Mouse (Mus musculus): ENCODE data around the gene Cdc20b. TPM values are rescaled to one million over a fixed set of nuclear protein-coding genes. Genes with fewer than 3 reads are reported as not detected.

Gene Cdc20b
- polyA plus RNA-seq, 1 experiment: not detected

- 86% methylated on average over 1 of the region's 1 CpGs for WGBS
- Histone ChIP-seq H3K4me1 (ENCODE audit: control insufficient read depth, insufficient read depth, low read length) (no peaks in the 10 kb centered on the region), H3K4me3 (replicated peaks; ENCODE audit: control insufficient read depth, low read depth, low read length) (no peak overlapping the region), H3K27ac (ENCODE audit: control insufficient read depth, insufficient read depth, low read depth, low read length, poor library complexity) (no peak overlapping the region)
- TF ChIP-seq CTCF (IDR thresholded peaks at IDR 0.05; ENCODE audit: control insufficient read depth, insufficient read depth, low read length) (no peak), POLR2A (IDR thresholded peaks at IDR 0.05; ENCODE audit: borderline replicate concordance, control insufficient read depth, low read depth, low read length) (no peak)
Observed at GRCm38 (mm10) chr13:113139597-113139996, 104.7 kb downstream of the Cdc20b start.

Other genes with a start within 250 kb of the Cdc20b start
- 24.0 and 27.0 TPM in 2 replicates for gene Plpp1, start 234.3 kb upstream of the Cdc20b start, polyA plus RNA-seq (2011; ENCODE audit: insufficient read depth, insufficient read length, low replicate concordance, missing spikeins)
- 16.5 and 52.6 TPM in 2 replicates for gene Mtrex, start 107.7 kb upstream of the Cdc20b start, polyA plus RNA-seq (2011; ENCODE audit: insufficient read depth, insufficient read length, low replicate concordance, missing spikeins)
- 8.9 and 11.0 TPM in 2 replicates for gene Dhx29, start 107.7 kb upstream of the Cdc20b start, polyA plus RNA-seq (2011; ENCODE audit: insufficient read depth, insufficient read length, low replicate concordance, missing spikeins)
- gene Ccno, start 47.3 kb upstream of the Cdc20b start, polyA plus RNA-seq (2011; ENCODE audit: insufficient read depth, insufficient read length, low replicate concordance, missing spikeins): 3.8 and 4.0 TPM in 2 replicates
- not detected in 2 replicates for gene Mcidas, start 41.3 kb upstream of the Cdc20b start, polyA plus RNA-seq (2011; ENCODE audit: insufficient read depth, insufficient read length, low replicate concordance, missing spikeins)
- gene Gpx8, start 11.3 kb downstream of the Cdc20b start, polyA plus RNA-seq (2011; ENCODE audit: insufficient read depth, insufficient read length, low replicate concordance, missing spikeins): 4.6 and 23.8 TPM in 2 replicates
- 2.0 and 5.8 TPM in 2 replicates for gene Gzma, start 65.9 kb downstream of the Cdc20b start, polyA plus RNA-seq (2011; ENCODE audit: insufficient read depth, insufficient read length, low replicate concordance, missing spikeins)
- 8.8 and 17.3 TPM in 2 replicates for gene Esm1, start 174.5 kb downstream of the Cdc20b start, polyA plus RNA-seq (2011; ENCODE audit: insufficient read depth, insufficient read length, low replicate concordance, missing spikeins)
- not detected in 2 replicates for gene Gzmk, start 190.8 kb downstream of the Cdc20b start, polyA plus RNA-seq (2011; ENCODE audit: insufficient read depth, insufficient read length, low replicate concordance, missing spikeins)